Mouse (Mus musculus) embryonic fibroblast, embryonic 13.5 days (primary cell): ENCODE results near the gene Rhoj. TPM values are rescaled to one million over a fixed set of nuclear protein-coding genes. Genes with fewer than 3 reads are reported as not detected.

Source experiments
- H3K27ac ChIP-seq: 2 replicates; pipeline ENCODE4 v1.5.1; 2012; ENCODE audit warnings: low read length, control low read depth, inconsistent platforms; ENCODE audit not compliant: insufficient read depth
- H3K4me1 ChIP-seq: 2 replicates; pipeline ENCODE4 v1.6.1; 2011; ENCODE audit warnings: low read length; ENCODE audit not compliant: control insufficient read depth, insufficient read depth
- H3K4me3 ChIP-seq: 2 replicates; pipeline ENCODE4 v1.5.1; 2011; ENCODE audit warnings: mild to moderate bottlenecking, control low read depth, low read length; ENCODE audit not compliant: insufficient read depth
- CTCF ChIP-seq: IDR thresholded peaks from 2 replicates; pipeline ENCODE4 v1.5.1; 2011; ENCODE audit warnings: mild to moderate bottlenecking, control low read depth, low read length, moderate library complexity, borderline replicate concordance; ENCODE audit not compliant: insufficient read depth
- POLR2A ChIP-seq: IDR thresholded peaks from 2 replicates; pipeline ENCODE4 v1.6.1; 2011; ENCODE audit warnings: low read depth, mild to moderate bottlenecking, control low read depth, low read length, moderate library complexity
- polyA plus RNA-seq: library from polyadenylated mRNA; stranded (reverse); fragments of >200 nt; gene quantifications from 2 replicates; pipeline ENCODE4 v1.2.4, GENCODE M21; 2011; ENCODE audit warnings: low read depth; ENCODE audit not compliant: missing spikeins, insufficient read length

Rhoj gene
- polyA plus RNA-seq, 1 experiment = 81.9 TPM

DNA sequence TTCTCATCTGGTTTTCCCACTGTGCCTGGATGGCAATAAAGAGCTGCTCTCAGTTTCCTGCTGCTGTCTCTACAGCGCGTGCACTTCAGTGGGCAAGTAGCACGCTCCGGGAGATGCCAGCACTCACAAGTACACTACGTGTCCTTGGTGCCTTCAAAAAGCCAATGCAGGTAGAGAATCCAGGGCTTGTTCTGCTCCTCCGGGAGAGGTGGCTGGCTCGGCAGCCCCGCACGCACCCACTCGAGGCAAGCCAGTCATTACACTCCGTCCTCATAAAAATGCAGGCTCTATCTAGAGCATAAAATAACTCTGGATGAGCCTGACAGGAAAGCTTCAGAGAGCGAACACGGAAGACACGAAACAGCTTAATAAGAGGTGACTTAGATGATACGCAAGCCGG is 54.3 kb downstream of the Rhoj start:
- H3K4me3 ChIP-seq = no peak overlapping the region
- peaks cover 3% of the 10 kb centered on the region; the same call in 1 of the 2 replicates for H3K4me1 ChIP-seq
- no peak for TF ChIP-seq POLR2A
- TF ChIP-seq CTCF = no peak
- H3K27ac ChIP-seq = no peak overlapping the region

DNA sequence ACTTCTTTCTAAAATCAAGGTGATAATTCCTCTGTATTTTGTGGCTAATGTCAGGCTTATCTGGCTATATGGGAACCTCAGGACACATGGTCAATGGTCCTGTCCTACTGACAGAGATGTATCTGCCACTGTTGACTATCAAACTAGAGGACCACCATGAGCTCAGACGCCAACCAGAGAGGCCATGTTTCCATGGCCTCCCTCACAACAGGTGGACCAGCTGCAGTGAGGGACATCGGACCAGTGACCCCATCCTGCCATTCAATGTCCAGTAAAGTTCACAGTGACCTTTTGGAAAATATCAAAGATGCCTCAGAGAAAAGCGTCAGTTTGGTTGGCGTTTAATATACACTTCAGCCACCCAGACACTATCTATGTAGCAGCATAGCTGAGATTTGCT is 56.3 kb downstream of the Rhoj start:
- no peak for TF ChIP-seq CTCF
- no peak for TF ChIP-seq POLR2A
- H3K4me3 ChIP-seq = no peak overlapping the region
- H3K4me1 ChIP-seq = peaks cover 5% of the 10 kb centered on the region; the same call in 1 of the 2 replicates
- no peak overlapping the region for H3K27ac ChIP-seq

DNA sequence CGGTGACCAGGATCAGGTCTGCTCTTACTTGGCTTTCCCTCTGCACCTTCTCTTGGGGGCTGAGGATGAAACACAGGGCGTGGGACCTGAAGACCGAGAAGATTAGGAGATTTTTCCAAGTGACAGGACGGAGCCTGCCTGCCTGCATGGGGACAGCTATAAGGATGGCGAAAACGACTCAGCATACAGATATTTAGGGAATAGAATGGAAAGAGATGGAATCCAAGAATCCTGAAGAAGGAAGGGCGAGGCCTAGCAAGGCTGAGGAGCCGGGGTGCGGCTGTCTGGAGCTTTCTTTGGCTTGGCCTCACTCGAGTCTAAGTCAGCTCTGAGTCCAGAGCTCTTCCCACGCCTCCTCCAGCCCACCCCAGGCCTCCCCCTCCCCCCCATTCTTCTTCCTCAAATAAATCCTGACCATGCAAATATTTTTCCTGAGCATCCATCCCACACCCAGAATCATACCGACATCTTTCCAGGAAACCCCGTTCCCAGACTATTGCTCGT is 57.6 kb downstream of the Rhoj start:
- H3K4me1 ChIP-seq = 0 out of 2 replicates have a peak, but pooled peaks cover 6% of the 10 kb centered on the region
- H3K27ac ChIP-seq = peak overlapping the region; percentile 23; the same call in 1 of the 2 replicates
- no peak overlapping the region for H3K4me3 ChIP-seq
- no peak for TF ChIP-seq CTCF
- TF ChIP-seq POLR2A = no peak

DNA sequence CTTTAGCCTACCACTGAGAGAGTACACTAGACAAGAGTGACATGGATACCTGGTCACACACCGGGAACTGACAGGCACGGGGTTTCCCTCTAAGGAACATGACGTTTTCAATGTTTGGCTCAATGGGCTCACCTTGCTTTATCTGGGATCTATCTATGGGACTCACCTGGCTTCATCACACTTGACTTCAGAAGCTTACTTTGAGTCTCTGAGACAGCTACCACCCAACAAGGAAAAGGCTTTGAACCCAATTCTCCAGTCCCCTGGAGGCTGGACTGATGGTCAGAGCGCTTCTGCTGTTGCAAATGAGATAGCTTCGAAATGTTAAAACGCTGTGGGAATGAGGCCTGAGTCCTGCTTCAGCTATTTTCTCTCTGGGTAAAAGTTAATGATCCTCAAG is 59.2 kb downstream of the Rhoj start:
- TF ChIP-seq POLR2A = no peak
- no peak for TF ChIP-seq CTCF
- Histone ChIP-seq H3K4me1 (0 out of 2 replicates have a peak, but pooled peaks cover 6% of the 10 kb centered on the region), H3K27ac (no peak overlapping the region), H3K4me3 (no peak overlapping the region)

DNA sequence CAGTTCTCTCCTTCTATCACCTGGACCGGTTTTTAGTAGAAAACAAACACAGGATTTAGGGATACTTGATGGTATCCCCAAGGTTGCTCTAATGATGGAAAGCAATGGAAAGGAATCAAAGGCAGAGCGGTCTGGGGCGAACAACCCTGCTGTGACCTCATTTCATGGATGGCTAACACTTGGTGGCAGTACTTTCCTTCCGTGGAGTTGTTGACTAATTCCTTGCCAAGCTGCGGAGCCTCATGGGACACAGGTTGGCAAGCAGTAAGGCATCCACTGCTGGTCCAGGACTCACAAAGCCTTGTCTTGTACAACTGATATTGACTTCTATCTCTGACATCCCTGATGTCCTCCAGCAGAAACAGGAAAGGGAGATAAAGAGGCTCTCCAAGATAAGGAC is 60.4 kb downstream of the Rhoj start:
- no peak for TF ChIP-seq POLR2A
- no peak for TF ChIP-seq CTCF
- Histone ChIP-seq H3K4me3 (no peak overlapping the region), H3K27ac (no peak overlapping the region), H3K4me1 (0 out of 2 replicates have a peak, but pooled peaks cover 6% of the 10 kb centered on the region)

DNA sequence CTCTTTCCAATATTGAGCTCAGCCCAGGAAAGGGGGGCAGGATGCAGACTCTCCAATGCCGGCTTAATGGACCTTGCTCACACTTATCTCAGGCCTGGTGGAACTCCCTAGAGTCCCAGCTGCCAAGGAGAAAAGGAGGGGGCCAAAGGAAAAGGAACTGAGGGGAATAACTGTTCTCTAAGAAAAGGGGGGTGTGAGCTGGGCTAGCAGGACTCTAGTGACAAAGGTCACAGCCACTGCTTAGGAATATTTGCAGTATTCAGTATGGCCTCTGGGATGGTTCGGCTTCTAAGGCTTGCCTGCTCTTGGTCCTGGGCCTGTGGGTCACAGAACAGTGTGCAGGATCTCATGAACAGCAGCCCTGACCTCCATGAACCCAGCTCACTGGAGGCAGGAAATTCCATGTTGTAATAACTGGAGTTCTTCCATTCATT is 61.3 kb downstream of the Rhoj start:
- H3K4me3 ChIP-seq = no peak overlapping the region
- H3K4me1 ChIP-seq = 0 out of 2 replicates have a peak, but pooled peaks cover 6% of the 10 kb centered on the region
- H3K27ac ChIP-seq = peak overlapping the region; percentile 43; the same call in 1 of the 2 replicates
- TF ChIP-seq POLR2A = no peak
- no peak for TF ChIP-seq CTCF

DNA sequence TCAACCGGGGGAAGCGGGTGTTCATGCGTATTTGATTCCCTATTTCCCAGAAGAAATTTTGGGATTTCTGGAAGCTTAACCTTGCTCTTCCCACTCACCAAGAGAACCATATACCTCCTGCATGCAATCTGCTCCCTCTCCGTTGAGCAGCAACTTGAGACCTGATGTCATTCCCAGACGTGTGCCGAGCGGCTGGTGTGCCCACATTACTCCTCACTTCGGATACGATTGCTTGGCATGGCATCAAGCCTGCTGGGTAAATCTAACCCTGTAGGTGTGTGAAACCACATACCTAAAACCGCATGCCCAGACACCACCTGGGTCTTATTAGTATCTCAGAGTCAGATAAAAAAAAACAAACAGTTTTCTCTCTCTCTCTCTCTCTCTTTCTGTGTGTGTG is 66.3 kb downstream of the Rhoj start:
- no peak overlapping the region for H3K4me3 ChIP-seq
- 0 out of 2 replicates have a peak, but pooled peaks cover 2% of the 10 kb centered on the region for H3K4me1 ChIP-seq
- TF ChIP-seq POLR2A (no peak), CTCF (no peak)
- no peak overlapping the region for H3K27ac ChIP-seq

DNA sequence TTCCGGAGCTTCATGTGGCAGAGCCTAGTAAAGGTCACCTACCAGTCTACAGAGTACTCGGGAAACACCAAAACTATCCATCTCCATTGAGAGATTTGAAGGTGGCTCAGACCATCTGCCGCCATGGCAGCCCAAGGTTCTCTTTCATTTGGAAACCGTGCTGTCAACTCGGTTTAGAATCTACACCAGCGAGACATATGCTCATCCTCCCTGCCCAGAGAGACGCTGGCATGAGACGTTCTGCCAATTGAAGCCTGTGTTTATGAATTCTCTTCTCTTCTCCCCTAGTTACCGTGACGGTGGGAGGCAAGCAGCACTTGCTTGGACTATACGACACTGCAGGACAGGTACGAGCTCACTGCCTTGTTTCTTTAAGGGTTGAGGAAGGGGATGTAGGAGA is 66.9 kb downstream of the Rhoj start:
- Histone ChIP-seq H3K4me3 (no peak overlapping the region), H3K27ac (no peak overlapping the region), H3K4me1 (no peaks in the 10 kb centered on the region)
- TF ChIP-seq CTCF (no peak), POLR2A (no peak)

DNA sequence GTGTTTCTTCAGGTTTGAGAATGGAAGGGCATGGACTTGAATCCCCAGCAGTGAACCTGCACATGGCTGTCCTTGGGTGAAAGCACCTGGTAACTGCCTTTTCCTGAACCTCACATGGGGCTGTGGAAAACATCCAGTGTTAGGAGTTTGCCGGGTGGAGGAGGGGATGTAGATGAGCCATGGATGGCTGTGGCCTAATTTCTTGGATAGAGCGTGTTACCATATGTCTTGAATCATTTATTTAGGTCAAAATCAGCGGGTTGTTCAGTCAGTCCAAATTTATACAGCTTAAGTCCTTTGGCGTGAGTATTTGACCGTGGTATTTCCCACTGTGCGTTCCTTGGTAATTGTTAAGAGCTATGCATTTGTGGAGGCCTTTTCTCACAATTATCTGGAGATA is 68.0 kb downstream of the Rhoj start:
- no peak overlapping the region for H3K4me3 ChIP-seq
- no peak overlapping the region for H3K27ac ChIP-seq
- no peak for TF ChIP-seq CTCF
- no peak for TF ChIP-seq POLR2A
- H3K4me1 ChIP-seq = no peaks in the 10 kb centered on the region

DNA sequence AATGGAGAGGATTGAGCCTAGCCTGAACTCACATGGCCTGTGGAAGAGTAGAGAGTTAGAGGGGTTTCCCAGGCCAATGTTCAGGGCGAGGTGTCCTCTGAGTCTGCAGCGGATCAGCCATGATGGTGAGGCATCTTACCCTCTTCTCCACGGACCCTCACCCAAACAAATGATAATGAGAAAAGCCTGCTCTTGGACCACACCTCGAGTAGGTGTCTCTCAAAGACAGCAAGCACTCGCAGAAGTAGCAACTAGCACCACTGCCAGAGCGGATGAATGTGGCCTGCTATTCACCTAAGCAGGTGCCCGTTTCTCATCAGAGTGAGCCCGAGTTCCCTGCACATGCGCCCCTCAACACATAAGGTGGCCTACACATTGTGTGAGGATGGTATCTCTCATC is 78.6 kb downstream of the Rhoj start:
- H3K4me1 ChIP-seq = no peaks in the 10 kb centered on the region
- no peak overlapping the region for H3K4me3 ChIP-seq
- TF ChIP-seq POLR2A (no peak), CTCF (no peak)
- H3K27ac ChIP-seq = no peak overlapping the region
